13 mouse cellular contexts compared by ENCODE assay signal in the genomic region with DNA sequence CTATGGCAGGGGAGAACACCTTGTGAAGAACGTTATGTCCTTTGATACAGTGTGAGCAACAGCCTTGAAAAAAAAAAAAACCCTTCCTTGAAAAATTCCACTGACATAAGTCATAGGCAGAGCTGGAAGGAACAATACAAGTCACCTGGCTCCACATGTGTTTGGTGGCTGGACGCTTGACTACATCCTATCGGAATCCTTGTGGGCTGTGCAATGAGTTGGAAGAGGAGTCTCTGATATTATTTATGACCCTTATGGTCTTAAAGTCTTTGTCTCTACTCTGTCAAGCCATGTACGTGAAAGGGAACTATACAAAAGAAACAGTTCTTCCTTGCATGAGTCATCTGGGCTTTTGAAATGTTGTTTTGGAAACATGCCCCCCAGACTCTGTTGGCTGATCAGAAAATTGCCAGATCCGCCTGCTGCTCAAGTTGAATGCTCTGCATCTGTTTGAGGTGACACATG.
DNase-seq lines count a peak whose midpoint lies in the region; ATAC-seq and TF ChIP-seq lines count a peak whose summit lies in the region.
"Had no signal": no experiment of that assay in that cellular context is flagged by ENCODE, and none has a peak within 500 bp of the region (broad histone marks: within the 10 kb centered on the region; RNA-seq: fewer than 3 reads in every experiment).

No protein-coding gene starts in this region.

- no peaks in the 10 kb centered on the region; the same call in 1 of the 2 replicates for H3K27me3 ChIP-seq in forebrain, postnatal 0 days (ENCODE audit: insufficient read depth, low read length)
- no peaks in the 10 kb centered on the region for H3K27me3 ChIP-seq in forebrain, embryonic 12.5 days
- H3K27me3 ChIP-seq in kidney, embryonic 14.5 days (ENCODE audit: control insufficient read depth, insufficient read depth, low read length) = no peaks in the 10 kb centered on the region
- H3K27me3 ChIP-seq in C2C12 (ENCODE audit: control insufficient read depth, insufficient read depth, insufficient read length) = no peaks in the 10 kb centered on the region
- H3K27me3 ChIP-seq: embryonic facial prominence, embryonic 12.5 days; hindbrain, embryonic 13.5 days; limb, embryonic 12.5 days had no signal

- H3K9ac ChIP-seq in forebrain, postnatal 0 days = no peak overlapping the region
- H3K9ac ChIP-seq in forebrain, embryonic 12.5 days = no peak overlapping the region
- H3K9ac ChIP-seq in kidney, embryonic 14.5 days (ENCODE audit: low read depth, low read length) = no peak overlapping the region
- H3K9ac ChIP-seq: embryonic facial prominence, embryonic 12.5 days; hindbrain, embryonic 13.5 days; limb, embryonic 12.5 days had no signal

- no peak for TF ChIP-seq CTCF in forebrain, postnatal 0 days (IDR thresholded peaks at IDR 0.05; ENCODE audit: low read depth)
- no peak for TF ChIP-seq CTCF in C2C12 (IDR thresholded peaks at IDR 0.05; ENCODE audit: control insufficient read depth, insufficient read depth, insufficient read length)

- H3K4me3 ChIP-seq in forebrain, postnatal 0 days (ENCODE audit: low read depth, low read length) = no peak overlapping the region
- H3K4me3 ChIP-seq in forebrain, embryonic 12.5 days (replicated peaks) = no peak overlapping the region
- H3K4me3 ChIP-seq in kidney, embryonic 14.5 days (ENCODE audit: low read length) = no peak overlapping the region
- H3K4me3 ChIP-seq in C2C12 (ENCODE audit: insufficient read depth, poor library complexity, severe bottlenecking) = no peak overlapping the region
- H3K4me3 ChIP-seq: embryonic facial prominence, embryonic 12.5 days; hindbrain, embryonic 13.5 days; limb, embryonic 12.5 days; midbrain, embryonic 10.5 days had no signal

- DNase-seq in forebrain, postnatal 0 days = peak; percentile 52
- DNase-seq in kidney, postnatal 14 days = peak; percentile 48
- DNase-seq in fat pad, adult 2 months (ENCODE audit: extremely low read depth, low read depth, low spot score) = peak; percentile 63
- DNase-seq in neural tube, embryonic 10.5 days (ENCODE audit: extremely low spot score, low spot score) = no peak
- DNase-seq: cerebellum, adult 9-10 months had no signal

- H3K9me3 ChIP-seq in forebrain, postnatal 0 days (ENCODE audit: low read length) = no peaks in the 10 kb centered on the region
- H3K9me3 ChIP-seq in forebrain, embryonic 12.5 days = no peaks in the 10 kb centered on the region
- no peaks in the 10 kb centered on the region for H3K9me3 ChIP-seq in kidney, embryonic 14.5 days (ENCODE audit: control insufficient read depth, low read length)
- H3K9me3 ChIP-seq: embryonic facial prominence, embryonic 12.5 days; hindbrain, embryonic 13.5 days; limb, embryonic 12.5 days; midbrain, embryonic 10.5 days had no signal

- no peak overlapping the region for H3K27ac ChIP-seq in forebrain, postnatal 0 days (ENCODE audit: low read depth, low read length)
- no peak overlapping the region for H3K27ac ChIP-seq in forebrain, embryonic 12.5 days
- no peak overlapping the region for H3K27ac ChIP-seq in kidney, embryonic 14.5 days (ENCODE audit: low read depth, low read length)
- H3K27ac ChIP-seq: embryonic facial prominence, embryonic 12.5 days; hindbrain, embryonic 13.5 days; limb, embryonic 12.5 days; midbrain, embryonic 10.5 days had no signal

- no peaks in the 10 kb centered on the region for H3K36me3 ChIP-seq in forebrain, postnatal 0 days (ENCODE audit: insufficient read depth)
- H3K36me3 ChIP-seq in forebrain, embryonic 12.5 days (replicated peaks) = no peaks in the 10 kb centered on the region
- H3K36me3 ChIP-seq in kidney, embryonic 14.5 days (ENCODE audit: control insufficient read depth, insufficient read depth, low read length) = no peaks in the 10 kb centered on the region
- H3K36me3 ChIP-seq in C2C12 (ENCODE audit: control insufficient read depth, insufficient read depth) = no peaks in the 10 kb centered on the region
- H3K36me3 ChIP-seq: embryonic facial prominence, embryonic 12.5 days; hindbrain, embryonic 13.5 days; limb, embryonic 12.5 days; midbrain, embryonic 10.5 days had no signal

- H3K79me3 ChIP-seq in C2C12 (ENCODE audit: low read depth) = no peaks in the 10 kb centered on the region

- no peak overlapping the region for H3ac ChIP-seq in C2C12 (ENCODE audit: control insufficient read depth, insufficient read length, low read depth)

- no peaks in the 10 kb centered on the region for H3K79me2 ChIP-seq in C2C12 (ENCODE audit: control insufficient read depth, insufficient read depth)

- WGBS in forebrain, postnatal 0 days = 59% methylated on average over 5 of the region's 5 CpGs
- 89% methylated on average over 5 of the region's 5 CpGs for WGBS in forebrain, embryonic 12.5 days
- 63% methylated on average over 5 of the region's 5 CpGs for WGBS in kidney, embryonic 14.5 days

- ATAC-seq in forebrain, postnatal 0 days = no peak
- ATAC-seq in forebrain, embryonic 12.5 days (ENCODE audit: low FRiP score) = no peak
- no peak for ATAC-seq in kidney, embryonic 14.5 days (ENCODE audit: low FRiP score, low TSS enrichment)
- no peak for ATAC-seq in inflammation-experienced regulatory T-cells, adult 6 months

- no peaks in the 10 kb centered on the region for H3K4me1 ChIP-seq in forebrain, postnatal 0 days (ENCODE audit: insufficient read depth)
- H3K4me1 ChIP-seq in forebrain, embryonic 12.5 days = no peaks in the 10 kb centered on the region
- no peaks in the 10 kb centered on the region for H3K4me1 ChIP-seq in kidney, embryonic 14.5 days (ENCODE audit: control insufficient read depth, insufficient read depth, low read length)
- H3K4me1 ChIP-seq: embryonic facial prominence, embryonic 12.5 days; midbrain, embryonic 10.5 days had no signal

- H3K4me2 ChIP-seq in forebrain, postnatal 0 days (ENCODE audit: low read depth) = no peak overlapping the region
- H3K4me2 ChIP-seq in forebrain, embryonic 12.5 days = no peak overlapping the region
- no peak overlapping the region for H3K4me2 ChIP-seq in kidney, embryonic 14.5 days (replicated peaks; ENCODE audit: low read depth, low read length)
- H3K4me2 ChIP-seq: embryonic facial prominence, embryonic 12.5 days; hindbrain, embryonic 13.5 days; limb, embryonic 12.5 days had no signal

TF ChIP-seq in C2C12, 6 proteins besides CTCF, POLR2A, EP300 and RAD21:
- peak; percentile 21 for TF ChIP-seq USF1 (IDR thresholded peaks at IDR 0.05; ENCODE audit: low read depth)
- TF ChIP-seq MAX (IDR thresholded peaks at IDR 0.05) = peak; percentile 13
- no peak for TF ChIP-seq CEBPB (IDR thresholded peaks at IDR 0.05; ENCODE audit: low read depth)
- TF ChIP-seq MYOG (IDR thresholded peaks at IDR 0.05; ENCODE audit: control insufficient read depth, extremely low read depth, insufficient read length) = no peak
- TF ChIP-seq FOSL1 (IDR thresholded peaks at IDR 0.05; ENCODE audit: insufficient read depth, low read length, poor library complexity, severe bottlenecking) = peak; percentile 69
- peak; percentile 35 for TF ChIP-seq MYOD1 (IDR thresholded peaks at IDR 0.05; ENCODE audit: control insufficient read depth, insufficient read length, low read depth)
